Mouse (Mus musculus) layer of hippocampus, postnatal 25 days (tissue): ENCODE data around the gene Atpif1. TPM values are rescaled to one million over a fixed set of nuclear protein-coding genes. Genes with fewer than 3 reads are reported as not detected.
"Not testable (repeated sequence)": the region's sequence is repeated elsewhere in the genome, so short reads cannot be mapped to it uniquely, and the experiment has no call there.

Experiments used
- DNase-seq, 2 experiments: peaks; one replicate each; pipeline ENCODE4 v3.0.0; 2022; ENCODE audit warnings: mixed read lengths in 2 of 2, low spot score in 1 of 2; ENCODE audit errors: extremely low spot score in 1 of 2
- total RNA-seq, 2 experiments: library from RNA; stranded (reverse); gene quantifications; 2 replicates each; pipeline ENCODE4 v1.2.3; 2021

Gene Atpif1
- total RNA-seq, 2 experiments from 2014 or later, result 461 to 496 TPM

DNA sequence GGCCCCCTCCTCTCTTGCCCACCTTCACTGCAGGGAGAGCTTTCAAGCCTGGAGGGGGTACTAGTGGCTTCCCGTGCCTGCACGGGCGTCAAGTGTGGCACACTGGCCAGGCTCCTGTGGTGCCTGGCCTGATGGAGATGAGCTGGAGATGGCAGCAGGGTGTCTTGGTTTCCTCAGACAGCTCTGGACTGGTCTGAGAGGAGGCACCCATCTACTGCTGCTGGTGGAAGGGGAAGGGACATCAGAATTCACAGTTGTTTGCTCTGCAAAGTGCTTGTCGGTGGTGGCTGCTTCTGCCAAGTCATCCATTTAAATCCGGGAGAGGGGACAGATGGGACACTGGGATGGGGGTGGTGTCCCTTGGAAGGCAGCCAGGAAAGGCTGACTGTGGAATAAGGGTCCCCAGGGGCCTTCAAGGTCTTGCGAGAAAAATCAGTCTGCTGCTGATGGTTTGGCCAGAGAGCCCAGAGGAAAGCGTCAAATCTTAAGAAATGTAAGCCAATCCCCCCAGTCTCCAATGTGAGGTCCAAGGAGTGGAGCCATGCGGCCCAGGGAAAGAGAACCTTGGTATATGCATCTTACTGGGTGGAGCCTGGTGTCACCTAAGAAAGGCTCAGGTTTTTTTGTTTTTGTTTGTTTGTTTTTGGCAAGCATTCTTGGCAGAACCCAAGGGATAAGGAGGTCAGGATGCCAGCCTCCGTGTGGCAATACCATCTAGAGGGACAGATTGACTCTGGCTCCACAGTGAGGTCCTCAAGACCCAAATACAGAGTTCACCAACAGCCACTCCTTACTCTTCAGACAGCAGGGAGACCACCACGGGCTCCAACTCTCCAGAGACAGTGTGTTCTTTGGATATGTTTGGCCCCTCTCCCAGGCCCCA is 41.0 kb downstream of the Atpif1 start:
- DNase-seq, result no peak

DNA sequence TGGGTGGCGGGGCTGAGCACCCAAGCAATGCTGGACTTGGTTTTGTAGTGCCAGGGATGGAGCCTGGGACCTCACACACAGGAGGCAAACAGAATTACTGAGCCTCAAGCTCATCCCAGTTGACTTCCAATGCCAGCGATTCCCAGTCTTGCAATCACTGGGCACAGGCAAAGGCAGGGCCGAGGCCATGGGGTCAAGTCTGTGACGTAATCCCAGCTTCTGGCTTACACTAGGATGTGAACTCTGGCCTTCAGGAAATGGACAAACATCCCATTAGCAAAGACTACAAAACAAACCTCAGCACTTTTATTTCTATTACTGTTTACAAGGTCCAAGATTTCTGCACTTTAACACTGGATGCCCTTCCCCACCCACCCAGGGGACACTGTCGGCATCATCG is 41.7 kb downstream of the Atpif1 start:
- no peak for DNase-seq

DNA sequence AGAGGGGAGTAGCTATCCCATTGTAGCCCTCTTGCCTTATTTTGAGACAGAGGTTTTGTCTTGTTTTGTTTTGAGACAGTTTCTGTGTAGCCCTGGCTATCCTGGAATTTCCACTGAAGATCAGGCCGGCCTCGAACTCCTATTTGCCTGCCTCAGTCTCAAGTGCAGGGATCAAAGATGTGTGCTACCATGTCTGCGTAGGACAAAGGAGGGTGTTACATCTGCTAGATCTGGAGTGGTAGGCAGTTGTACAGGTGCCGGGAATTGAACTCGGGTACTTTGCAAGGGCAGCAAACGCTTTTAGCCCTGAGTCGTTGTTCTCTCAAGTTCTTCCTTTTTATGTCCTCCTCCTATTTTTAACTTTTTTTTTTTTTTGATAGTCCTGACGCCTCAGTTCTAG is 42.4 kb downstream of the Atpif1 start:
- DNase-seq, result no peak

DNA sequence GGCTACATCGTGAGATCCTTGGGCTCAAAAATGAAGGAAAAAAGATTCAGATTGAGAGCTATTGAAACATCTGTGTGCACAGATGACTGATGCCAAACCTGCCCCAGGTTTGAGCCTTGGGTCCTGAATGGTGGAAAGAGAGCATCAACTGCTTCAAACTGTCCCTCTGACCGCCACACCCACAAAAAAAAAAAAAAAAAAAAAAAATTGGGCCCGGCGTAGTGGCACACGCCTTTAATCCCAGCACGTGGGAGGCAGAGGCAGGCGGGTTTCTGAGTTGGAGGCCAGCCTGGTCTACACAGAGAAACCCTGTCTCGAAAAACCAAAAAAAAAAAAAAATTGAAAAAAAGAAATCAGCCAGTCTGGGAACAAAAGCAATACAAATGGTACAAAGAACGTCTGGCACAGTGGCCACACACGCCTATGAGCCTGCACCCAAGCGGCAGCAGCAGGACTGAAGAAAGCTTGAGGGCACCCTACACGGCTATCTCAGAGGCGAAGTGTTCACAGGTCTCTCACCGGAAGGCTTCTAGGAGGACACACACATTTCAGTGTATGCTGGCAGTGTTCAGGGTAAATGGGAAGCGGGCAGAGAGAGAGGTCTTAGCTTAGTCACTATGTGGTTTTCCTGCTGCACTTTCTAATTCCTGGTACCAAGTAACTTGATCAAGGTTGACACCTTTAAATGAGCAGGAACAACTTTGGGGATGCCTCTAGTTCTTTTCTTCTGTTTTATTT is 43.0 kb downstream of the Atpif1 start:
- no peak for DNase-seq

DNA sequence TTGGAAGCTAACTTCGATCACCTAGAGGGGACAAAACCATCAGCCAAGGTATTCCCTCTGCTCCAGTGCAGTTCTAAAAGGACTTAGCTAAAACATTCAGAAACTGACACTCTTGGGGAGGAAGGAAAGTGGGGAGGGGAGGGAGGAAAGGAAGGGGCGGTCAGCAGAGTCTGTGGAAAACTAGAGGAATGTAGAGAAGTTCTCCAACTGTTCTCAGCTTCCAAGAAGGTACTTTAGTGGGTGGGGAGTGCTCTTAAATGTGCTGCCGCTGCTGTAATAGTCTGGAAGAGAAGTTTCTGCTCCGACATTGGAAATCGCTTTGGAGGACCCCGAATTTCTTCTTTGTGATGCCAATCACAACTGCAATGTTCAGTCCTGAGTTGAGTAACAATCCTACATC is 44.5 kb downstream of the Atpif1 start:
- DNase-seq, result no peak

DNA sequence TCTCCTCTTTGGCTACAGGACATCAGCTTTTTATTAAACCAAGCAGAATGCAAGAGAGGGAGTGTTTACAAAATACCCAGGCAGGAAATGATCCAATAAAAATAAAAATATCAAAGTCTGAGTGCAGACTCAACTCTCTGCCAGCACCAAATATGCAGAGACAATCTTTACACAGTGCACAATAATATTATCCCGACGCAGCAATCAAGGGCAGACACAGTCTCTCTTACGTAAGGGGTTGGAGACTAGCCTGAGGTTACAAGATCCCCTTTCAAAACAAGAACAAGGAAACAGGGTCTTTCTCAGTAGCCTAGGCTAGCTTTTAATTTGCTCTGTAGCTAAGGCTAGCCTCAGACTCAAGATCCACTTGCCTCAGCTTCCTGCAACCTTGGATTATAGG is 44.9 kb downstream of the Atpif1 start:
- DNase-seq, result no peak

DNA sequence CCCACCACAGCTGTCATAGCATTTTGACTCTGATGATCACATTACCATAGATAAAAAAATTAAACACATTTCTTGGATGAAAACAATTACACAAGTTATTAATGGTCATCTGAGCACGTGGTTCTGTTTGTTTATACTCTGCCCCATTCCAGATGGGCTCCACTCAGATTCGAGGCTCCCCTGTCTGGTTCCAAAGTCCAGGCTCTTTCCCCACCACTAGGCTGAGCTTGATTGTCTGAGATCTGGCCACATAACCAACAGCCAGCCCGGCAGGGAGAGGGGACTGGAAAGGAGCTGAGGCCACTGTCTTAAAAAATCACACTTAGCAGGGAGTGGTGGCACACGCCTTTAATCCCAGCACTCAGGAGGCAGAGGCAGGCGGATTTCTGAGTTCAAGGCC is 48.6 kb downstream of the Atpif1 start:
- DNase-seq, result no peak

DNA sequence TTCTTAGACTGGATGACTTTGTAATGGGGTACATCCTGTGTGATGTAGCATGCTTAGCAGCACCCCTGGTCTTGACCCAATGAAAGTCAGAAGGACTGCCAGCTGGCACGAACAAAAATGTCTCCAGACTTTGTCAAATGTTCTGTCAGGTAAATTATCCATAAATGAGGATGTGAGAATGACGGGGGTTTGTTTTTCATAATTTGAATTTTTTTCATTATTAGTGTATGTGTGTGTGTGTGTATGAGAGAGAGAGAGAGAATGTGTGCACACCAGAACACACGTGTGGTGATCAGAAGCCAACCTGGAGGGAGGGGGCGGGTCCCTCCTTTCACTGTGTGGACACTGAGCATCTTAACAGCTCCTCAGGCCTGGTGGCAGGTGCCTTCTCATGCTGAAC is 49.2 kb downstream of the Atpif1 start:
- no peak for DNase-seq

DNA sequence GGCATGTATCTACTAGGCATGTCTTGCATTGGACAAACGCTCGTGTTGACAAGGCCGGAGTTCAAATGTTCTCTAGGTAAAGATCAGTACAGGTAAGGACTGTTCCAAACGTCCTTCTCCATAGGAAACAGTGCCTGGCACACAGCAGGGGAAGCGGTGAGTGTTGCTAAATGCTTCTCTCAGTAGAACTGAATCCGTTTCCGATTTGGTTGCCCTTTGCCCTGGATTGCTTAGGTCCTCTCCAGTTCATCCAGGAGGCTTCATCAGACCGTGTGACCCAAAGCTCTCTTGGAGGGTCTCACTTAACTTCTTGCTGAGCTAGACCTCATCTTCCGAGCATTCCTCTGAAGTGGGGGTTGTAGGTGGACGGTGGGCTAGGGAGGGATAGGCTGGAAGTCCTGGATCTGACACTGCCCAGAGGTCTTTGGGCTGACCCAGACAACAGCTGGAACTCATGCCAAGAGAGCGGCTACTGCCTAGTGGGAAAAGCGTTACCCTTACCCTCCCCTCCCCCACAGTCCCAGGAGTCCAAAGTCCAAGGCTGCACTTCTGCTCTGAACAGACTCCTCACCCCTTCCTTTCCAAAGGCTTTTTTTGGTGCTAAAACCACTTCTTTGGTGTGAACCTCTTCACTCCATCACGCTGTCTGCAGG is 50.4 kb downstream of the Atpif1 start:
- DNase-seq, result no peak

DNA sequence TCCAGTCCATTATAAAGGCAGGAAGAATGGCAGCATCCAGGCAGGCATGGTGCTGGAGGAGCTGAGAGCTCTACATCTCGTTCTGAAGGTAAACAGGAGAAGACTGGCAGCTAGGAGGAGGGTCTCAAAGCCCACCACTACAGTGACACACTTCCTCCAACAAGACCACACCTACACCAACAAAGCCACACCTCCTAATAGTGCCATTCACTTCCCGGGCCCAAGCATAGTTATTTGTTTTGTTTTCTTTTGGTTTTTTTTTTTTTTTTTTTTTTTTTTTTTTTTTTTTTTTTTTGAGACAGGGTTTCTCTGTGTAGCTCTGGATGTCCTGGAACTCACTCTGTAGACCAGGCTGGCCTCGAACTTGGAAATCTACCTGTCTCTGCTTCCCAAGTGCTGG is 51.4 kb downstream of the Atpif1 start:
- not testable (repeated sequence) for DNase-seq

Other genes starting within 250 kb of the Atpif1 start
- 1 to 10 TPM; 1.7 TPM for gene Rab42, start 230.3 kb downstream of the Atpif1 start, total RNA-seq
- gene Trnau1ap, start 204.1 kb downstream of the Atpif1 start, total RNA-seq, result 10 to 100 TPM; 19.6 to 23.2 TPM
- 10 to 100 TPM; 11.1 to 13.1 TPM for gene Rcc1, start 180.1 kb downstream of the Atpif1 start, total RNA-seq
- 10 to 100 TPM in 1 of 2 experiments, 1 to 10 TPM in 1; 9.5 to 10.7 TPM for gene Phactr4, start 111.2 kb downstream of the Atpif1 start, total RNA-seq
- 1 to 10 TPM; 9.2 to 9.4 TPM for gene Med18, start 69.7 kb downstream of the Atpif1 start, total RNA-seq
- 10 to 100 TPM; 13.2 to 13.3 TPM for gene Sesn2, start 23.2 kb downstream of the Atpif1 start, total RNA-seq
- 10 to 100 TPM; 84.5 to 88.5 TPM for gene Dnajc8, start 1.9 kb upstream of the Atpif1 start, total RNA-seq
- 1 to 10 TPM; 1.4 to 1.9 TPM for gene Ptafr, start 30.4 kb upstream of the Atpif1 start, total RNA-seq
- 10 to 100 TPM; 23.6 to 25.4 TPM for gene Eya3, start 105.3 kb upstream of the Atpif1 start, total RNA-seq
- 1 to 10 TPM; 2.2 to 3.5 TPM for gene Xkr8, start 198.9 kb upstream of the Atpif1 start, total RNA-seq
- 1 to 10 TPM; 2.8 to 3.0 TPM for gene Smpdl3b, start 223.6 kb upstream of the Atpif1 start, total RNA-seq
- 10 to 100 TPM; 12.0 to 15.2 TPM for gene Rpa2, start 234.7 kb upstream of the Atpif1 start, total RNA-seq